Mouse (Mus musculus) stomach, postnatal 0 days (tissue): ENCODE data around the gene Col8a2. TPM values are rescaled to one million over a fixed set of nuclear protein-coding genes. Genes with fewer than 3 reads are reported as not detected.

ENCODE experiments used
- ATAC-seq: fragments of 200-750 bp; cut with Nextera tagmentation; 2 replicates; pipeline ENCODE4 v1.8.0; 2017; ENCODE audit not compliant: low FRiP score, low TSS enrichment
- DNase-seq: peaks from one replicate; pipeline ENCODE4 v3.0.0-alpha.2; 2016; ENCODE audit warnings: low spot score
- H3K27ac ChIP-seq: fragments of 300-500 bp; sonication (generic); replicated peaks from 2 replicates; pipeline ENCODE4 v1.5.1; 2014; ENCODE audit warnings: mild to moderate bottlenecking, control low read depth
- H3K27me3 ChIP-seq: fragments of 300-500 bp; sonication (generic); 2 replicates; pipeline ENCODE4 v1.6.1; 2014; ENCODE audit warnings: low read length; ENCODE audit not compliant: control insufficient read depth, insufficient read depth
- H3K36me3 ChIP-seq: fragments of 300-500 bp; sonication (generic); 2 replicates; pipeline ENCODE4 v1.6.1; 2014; ENCODE audit warnings: low read length, mixed read lengths; ENCODE audit not compliant: control insufficient read depth, insufficient read depth
- H3K4me1 ChIP-seq: fragments of 300-500 bp; sonication (generic); replicated peaks from 2 replicates; pipeline ENCODE4 v1.6.1; 2014; ENCODE audit warnings: antibody characterized with exemption; ENCODE audit not compliant: control insufficient read depth, insufficient read depth
- H3K4me2 ChIP-seq: fragments of 300-500 bp; sonication (generic); replicated peaks from 2 replicates; pipeline ENCODE4 v1.6.1; 2014; ENCODE audit warnings: low read depth, mild to moderate bottlenecking, control low read depth, moderate library complexity
- H3K4me3 ChIP-seq: fragments of 300-500 bp; sonication (generic); 2 replicates; pipeline ENCODE4 v1.5.1; 2014; ENCODE audit warnings: low read depth, low read length, control low read depth
- H3K9ac ChIP-seq: fragments of 300-500 bp; sonication (generic); 2 replicates; pipeline ENCODE4 v1.6.1; 2014; ENCODE audit warnings: mild to moderate bottlenecking, low read length, control low read depth, mixed read lengths
- H3K9me3 ChIP-seq: fragments of 300-500 bp; sonication (generic); 2 replicates; pipeline ENCODE4 v1.6.1; 2016; ENCODE audit warnings: low read length; ENCODE audit not compliant: control insufficient read depth
- CTCF ChIP-seq: IDR thresholded peaks from 2 replicates; pipeline ENCODE4 v1.5.1; 2016; ENCODE audit warnings: antibody characterized with exemption, low read depth, mild to moderate bottlenecking, moderate library complexity
- EP300 ChIP-seq: optimal IDR thresholded peaks from 2 replicates; pipeline ENCODE3; 2016; ENCODE audit warnings: antibody characterized with exemption
- WGBS: fragments of 180-500 bp; shearing (Covaris S2); extraction: QIAGEN DNeasy Blood & Tissue Kit; methylation state at CpG from one replicate; pipeline ENCODE4 v1.1.7; 2014; 5-methylcytosine and 5-hydroxymethylcytosine counted together
- polyA plus RNA-seq: library from polyadenylated mRNA; unstranded; fragments of >200 nt; fragmentation: Nextera tagmentation; extraction: Ambion mirVana; gene quantifications from 2 replicates; pipeline ENCODE4 v1.2.1, GENCODE M21; 2015

Col8a2 gene
- polyA plus RNA-seq, 1 experiment from 2014 or later, result 7.8 TPM

DNA sequence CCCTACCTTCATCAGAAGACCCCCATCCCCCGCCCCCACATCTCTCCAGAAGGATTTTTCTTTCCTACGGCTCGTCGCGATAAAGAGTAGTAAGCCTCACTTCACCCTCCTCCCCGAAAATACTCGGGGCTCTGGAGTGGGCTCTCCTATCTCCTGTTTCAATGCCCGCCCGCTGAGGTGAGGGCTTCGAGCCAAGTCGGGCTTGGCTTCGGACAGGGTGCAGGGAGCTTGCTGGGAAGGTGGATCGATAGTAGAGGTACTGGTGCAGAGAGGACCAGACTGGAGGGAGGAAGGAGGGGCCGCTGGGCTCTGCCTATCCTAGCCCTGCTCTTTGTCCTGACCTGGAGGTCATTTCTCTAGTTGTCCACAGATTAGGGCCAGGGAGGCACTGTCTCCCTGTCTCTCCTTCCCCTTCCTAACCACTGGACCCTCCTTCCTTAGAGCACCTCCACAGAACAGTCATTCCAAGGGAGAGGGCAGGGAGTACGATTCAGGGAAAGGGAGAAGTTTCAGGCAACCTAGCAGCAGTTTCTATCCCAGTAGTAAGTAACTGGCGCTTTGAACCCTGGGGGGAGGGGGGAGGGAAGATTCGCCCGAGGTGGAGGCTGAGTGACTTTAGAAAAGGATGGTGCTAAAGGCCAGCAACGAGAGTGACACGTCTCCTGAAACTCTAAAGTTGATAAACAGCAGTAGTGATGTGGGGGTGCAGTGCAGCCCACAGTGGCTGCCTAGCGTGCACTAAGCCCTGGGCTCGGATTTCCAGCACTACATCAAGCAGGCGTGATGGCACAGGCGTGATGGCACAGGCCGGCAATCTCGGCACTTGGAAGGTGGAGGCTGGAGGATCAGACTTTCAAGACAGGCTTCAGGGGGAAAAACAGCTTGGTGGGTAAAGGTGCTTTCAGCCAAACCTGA lies 29.4 kb upstream of the Col8a2 start:
- DNase-seq (peak; percentile 43), ATAC-seq (no peak)
- Histone ChIP-seq H3K36me3 (no peaks in the 10 kb centered on the region), H3K9me3 (no peaks in the 10 kb centered on the region), H3K27me3 (no peaks in the 10 kb centered on the region), H3K4me1 (peaks cover 18% of the 10 kb centered on the region; the same call in 1 of the 2 replicates), H3K4me3 (peak overlapping the region; percentile 99), H3K4me2 (peak overlapping the region; percentile 82), H3K9ac (peak overlapping the region; percentile 98), H3K27ac (peak overlapping the region; percentile 93)
- WGBS, result 13% methylated on average over 26 of the region's 26 CpGs
- TF ChIP-seq CTCF (no peak), EP300 (no peak)

DNA sequence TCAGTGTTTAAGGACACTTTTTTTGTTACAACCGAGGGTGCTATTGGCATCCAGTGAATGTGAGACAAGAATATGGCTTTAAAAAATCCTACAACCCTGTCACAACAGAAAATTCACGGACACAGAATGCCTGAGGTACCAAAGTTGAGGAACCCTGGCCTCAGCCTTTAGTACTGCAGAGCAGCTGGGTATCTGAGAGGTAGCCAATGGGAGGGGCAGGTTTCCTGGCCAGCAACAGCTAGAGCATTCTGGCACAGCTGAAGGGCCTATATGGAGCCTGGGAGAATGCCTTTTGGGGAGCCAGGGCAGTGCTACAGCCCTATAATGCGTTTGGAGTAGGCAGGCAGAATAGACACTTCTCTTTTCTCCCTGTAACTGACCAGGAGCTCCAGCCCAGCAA lies 27.5 kb upstream of the Col8a2 start:
- Histone ChIP-seq H3K27ac (peak overlapping the region; percentile 89), H3K9me3 (no peaks in the 10 kb centered on the region), H3K36me3 (no peaks in the 10 kb centered on the region), H3K4me1 (peaks cover 18% of the 10 kb centered on the region; the same call in 1 of the 2 replicates), H3K9ac (no peak overlapping the region), H3K4me3 (no peak overlapping the region), H3K27me3 (no peaks in the 10 kb centered on the region), H3K4me2 (peak overlapping the region; percentile 32; the same call in 1 of the 2 replicates)
- no peak for DNase-seq
- no peak for ATAC-seq
- WGBS, result 25% methylated on average over 3 of the region's 3 CpGs
- TF ChIP-seq EP300 (no peak), CTCF (no peak)

DNA sequence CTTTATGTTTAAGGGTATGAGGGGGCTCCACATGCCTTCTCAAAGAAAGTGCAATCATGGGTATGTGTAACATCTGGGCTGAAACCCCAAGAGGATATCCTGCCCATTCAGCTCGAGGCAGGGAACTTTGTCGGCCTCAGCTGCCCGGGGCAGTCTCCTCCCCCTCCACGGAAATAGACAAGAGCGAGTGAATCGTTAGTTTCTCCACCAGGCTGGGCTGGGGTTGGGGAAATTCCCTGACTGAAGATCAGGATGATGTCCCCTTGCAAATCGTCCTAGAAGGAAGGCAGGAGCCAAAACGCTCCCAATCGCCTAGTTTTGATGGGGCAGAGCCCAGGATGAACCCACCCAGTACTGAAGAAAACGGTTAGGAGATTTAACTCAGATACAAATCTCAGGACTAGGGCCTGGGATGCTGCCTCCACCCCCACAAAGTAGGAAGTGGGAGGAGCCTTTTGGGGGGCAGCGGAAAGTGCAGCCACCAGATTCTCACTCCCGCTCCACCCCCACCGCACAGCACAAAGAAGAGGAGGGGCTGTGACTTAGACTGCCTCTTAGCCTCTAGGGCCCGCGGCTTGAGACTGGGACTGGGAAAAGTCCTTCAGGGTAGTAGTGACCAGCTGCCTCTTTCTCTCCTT lies 27.0 kb upstream of the Col8a2 start:
- DNase-seq (peak; percentile 52), ATAC-seq (no peak)
- no peak overlapping the region for H3K9ac ChIP-seq
- 6% methylated on average over 15 of the region's 15 CpGs for WGBS
- peak overlapping the region; percentile 32 for H3K4me2 ChIP-seq
- no peak overlapping the region for H3K4me3 ChIP-seq
- H3K27ac ChIP-seq, result peak overlapping the region; percentile 89
- H3K36me3 ChIP-seq, result no peaks in the 10 kb centered on the region
- no peaks in the 10 kb centered on the region for H3K27me3 ChIP-seq
- no peak for TF ChIP-seq CTCF
- no peak for TF ChIP-seq EP300
- peaks cover 17% of the 10 kb centered on the region; the same call in 1 of the 2 replicates for H3K4me1 ChIP-seq
- no peaks in the 10 kb centered on the region for H3K9me3 ChIP-seq

DNA sequence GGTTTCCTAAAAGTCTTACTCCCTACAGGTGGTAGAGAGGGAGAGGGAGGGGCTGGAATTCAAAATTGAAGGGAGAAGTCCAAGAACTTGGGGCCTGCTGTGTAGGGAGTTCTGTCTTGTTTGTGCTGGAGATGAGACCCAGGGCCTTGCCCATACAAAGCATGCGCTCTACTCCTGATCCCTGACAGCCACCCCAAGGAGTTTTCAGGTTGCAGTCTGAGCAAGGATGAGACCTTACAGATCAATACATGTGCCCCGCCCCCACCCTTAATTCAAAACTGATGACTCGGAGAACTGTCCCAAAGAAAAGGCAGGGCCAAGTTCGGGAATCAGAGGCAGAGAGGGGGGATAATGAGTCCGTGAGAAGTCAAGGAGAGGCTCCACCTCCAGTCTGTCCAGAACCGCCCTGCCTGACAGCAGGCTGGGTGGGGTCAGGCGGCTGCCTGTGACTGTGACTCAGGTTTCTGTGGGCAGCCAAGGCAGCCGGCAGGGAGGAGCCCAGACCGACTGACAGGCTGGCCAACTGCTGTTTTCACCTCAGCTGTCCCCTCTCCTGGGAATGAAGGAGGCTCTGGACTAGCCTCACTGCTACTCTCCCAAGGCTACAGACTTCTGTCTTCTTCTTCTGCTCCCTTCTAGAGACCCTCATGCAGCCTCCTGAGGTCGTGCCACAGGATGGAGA lies 25.9 kb upstream of the Col8a2 start:
- Histone ChIP-seq H3K9ac (no peak overlapping the region), H3K27me3 (no peaks in the 10 kb centered on the region), H3K4me3 (peak overlapping the region; percentile 21), H3K4me1 (peaks cover 16% of the 10 kb centered on the region; the same call in 1 of the 2 replicates), H3K27ac (peak overlapping the region; percentile 89), H3K36me3 (no peaks in the 10 kb centered on the region), H3K9me3 (no peaks in the 10 kb centered on the region), H3K4me2 (peak overlapping the region; percentile 43)
- TF ChIP-seq CTCF (0 out of 2 replicates have a peak, but pooled peaks have one; percentile 8), EP300 (no peak)
- 7% methylated on average over 10 of the region's 10 CpGs for WGBS
- DNase-seq (peak; percentile 86), ATAC-seq (peak; percentile 73)

DNA sequence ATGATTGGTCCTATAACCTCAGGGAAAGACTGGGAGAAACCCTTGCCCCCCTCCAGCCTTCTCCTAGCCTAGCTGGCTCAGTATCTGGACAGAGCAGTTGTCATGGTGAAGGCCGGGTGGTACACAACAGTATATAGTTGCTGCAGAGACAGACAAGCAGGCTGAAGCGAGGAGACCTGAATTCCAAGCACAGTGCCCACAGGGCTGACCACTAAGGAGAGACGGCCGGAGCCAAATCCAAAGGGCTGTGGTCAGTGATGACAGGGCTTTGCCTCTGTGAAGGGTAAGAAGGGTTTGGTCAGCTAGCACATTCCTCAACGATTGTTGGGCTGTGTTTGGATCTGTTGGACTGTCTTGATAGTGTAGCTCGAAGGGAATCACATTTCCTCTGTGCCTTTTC lies 25.3 kb upstream of the Col8a2 start:
- Histone ChIP-seq H3K36me3 (no peaks in the 10 kb centered on the region), H3K9ac (no peak overlapping the region), H3K27me3 (no peaks in the 10 kb centered on the region), H3K27ac (peak overlapping the region; percentile 89), H3K4me3 (no peak overlapping the region), H3K4me1 (peaks cover 16% of the 10 kb centered on the region; the same call in 1 of the 2 replicates), H3K4me2 (no peak overlapping the region; the same call in 1 of the 2 replicates), H3K9me3 (no peaks in the 10 kb centered on the region)
- no peak for DNase-seq
- TF ChIP-seq EP300 (no peak), CTCF (no peak)
- 59% methylated on average over 6 of the region's 6 CpGs for WGBS
- no peak for ATAC-seq
